Mouse (Mus musculus) adrenal gland, adult 2 months (tissue): ENCODE data around the gene Cdkn1a. TPM values are rescaled to one million over a fixed set of nuclear protein-coding genes. Genes with fewer than 3 reads are reported as not detected.
"Not testable (repeated sequence)": the region's sequence is repeated elsewhere in the genome, so short reads cannot be mapped to it uniquely, and the experiment has no call there.

Experiments used
- DNase-seq: peaks from one replicate; pipeline ENCODE4 v3.0.0; 2021
- polyA plus RNA-seq: library from polyadenylated mRNA; depleted of rRNA; stranded (reverse); fragments of >200 nt; gene quantifications from 2 replicates; pipeline ENCODE4 v1.2.3, GENCODE M21; 2012
- total RNA-seq, 2 experiments: library from RNA; stranded (reverse); gene quantifications; 2 replicates each; pipeline ENCODE4 v1.2.3; 2021

Gene Cdkn1a
- total and polyA plus RNA-seq, 3 experiments = 32.2 to 108 (median 36.4) TPM

DNA sequence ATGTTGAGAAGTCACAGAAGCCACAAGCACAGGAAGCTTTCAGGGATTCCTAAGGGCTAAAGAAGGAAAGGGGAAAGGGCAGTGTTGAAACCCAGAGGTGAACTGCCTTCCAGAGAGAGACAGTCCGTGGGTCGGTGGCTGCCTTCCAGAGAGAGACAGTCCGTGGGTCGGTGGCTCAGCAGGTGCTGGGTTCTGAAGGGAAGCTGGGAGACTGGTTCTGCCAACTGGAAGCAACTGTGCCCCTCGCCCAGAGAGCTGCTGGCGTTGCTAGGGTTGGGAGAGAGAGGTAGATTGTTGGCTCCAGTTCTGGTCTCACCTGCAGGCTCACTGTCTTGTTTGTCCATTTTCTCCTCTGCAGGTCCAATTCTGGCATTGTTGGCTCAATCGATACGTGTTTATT is 32.3 kb upstream of the Cdkn1a start:
- DNase-seq = no peak

DNA sequence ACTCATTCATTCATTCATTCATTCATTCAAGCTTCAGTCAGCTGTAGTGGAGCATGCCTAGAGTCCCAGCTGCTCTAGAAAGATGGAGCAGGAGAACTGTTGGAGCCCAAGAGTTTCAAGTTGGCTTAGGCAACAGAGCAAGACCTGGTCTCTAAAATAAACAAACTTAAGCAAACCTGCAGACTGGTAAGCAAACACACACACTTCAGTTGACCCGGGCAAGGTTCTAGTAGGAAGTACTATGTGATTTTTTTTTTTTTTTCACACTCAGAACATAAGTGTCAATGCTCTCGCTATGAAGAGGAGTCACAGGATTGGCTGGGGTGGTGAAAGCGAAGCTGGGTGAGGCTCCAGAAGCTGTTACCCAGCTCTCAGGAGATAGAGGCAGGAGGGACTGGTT is 31.2 kb upstream of the Cdkn1a start:
- DNase-seq = no peak

GRCm38 (mm10) chr17:29060946-29061345 is 29.8 kb upstream of the Cdkn1a start:
- DNase-seq = no peak

- DNase-seq = no peak
Observed at GRCm38 (mm10) chr17:29062119-29063035, 28.4 kb upstream of the Cdkn1a start.

- DNase-seq = no peak
Observed at GRCm38 (mm10) chr17:29063121-29063987, 27.4 kb upstream of the Cdkn1a start.

DNA sequence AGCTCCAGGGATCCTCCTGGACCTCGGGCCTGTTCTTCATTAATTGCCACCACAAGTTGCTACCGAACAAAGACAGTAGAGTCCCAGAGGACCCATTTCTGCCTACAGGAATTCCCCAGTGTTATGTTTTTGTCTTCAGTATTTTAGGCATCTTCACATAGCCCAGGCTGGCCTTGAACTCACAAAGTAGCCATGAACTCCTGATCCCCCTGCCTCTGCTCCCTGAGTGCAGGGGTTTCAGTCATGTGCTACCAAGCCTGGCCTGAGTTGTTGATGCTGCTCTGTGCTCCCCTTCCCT is 26.8 kb upstream of the Cdkn1a start:
- no peak for DNase-seq

DNA sequence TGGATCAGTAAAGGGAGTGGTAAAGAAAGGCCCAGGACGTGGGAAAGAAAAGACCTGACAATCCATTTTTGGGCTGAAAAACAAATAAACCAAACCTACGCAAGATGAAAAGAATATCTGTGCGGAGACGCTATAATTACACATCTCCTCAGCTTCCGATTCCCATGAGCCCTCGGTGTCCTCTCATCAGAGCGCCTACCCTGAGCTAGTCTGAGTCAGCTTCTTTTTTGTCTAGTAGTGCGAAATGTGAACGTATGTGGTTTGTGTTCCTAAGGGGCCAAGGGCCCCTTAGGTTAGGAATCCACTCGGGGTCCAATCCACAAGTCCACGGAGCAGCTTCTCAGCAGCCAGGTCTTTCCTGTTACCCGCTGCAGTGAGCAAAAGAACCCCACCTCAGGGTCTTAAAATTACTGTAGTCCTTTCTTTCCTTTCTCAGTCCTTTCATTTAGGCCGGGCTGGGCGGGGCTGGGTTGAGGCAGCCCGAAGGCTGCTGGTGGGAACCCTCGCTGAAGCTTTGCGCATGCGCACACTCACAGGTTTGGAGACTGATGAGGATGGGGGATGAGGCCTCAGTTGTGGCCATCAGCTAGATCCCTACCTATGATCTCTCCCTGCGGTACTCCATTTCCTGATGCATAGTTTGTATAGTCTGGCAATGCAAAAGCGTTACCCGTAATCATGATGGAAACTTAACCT is 25.4 kb upstream of the Cdkn1a start:
- no peak for DNase-seq

GRCm38 (mm10) chr17:29065971-29066370 is 24.8 kb upstream of the Cdkn1a start:
- no peak for DNase-seq

DNA sequence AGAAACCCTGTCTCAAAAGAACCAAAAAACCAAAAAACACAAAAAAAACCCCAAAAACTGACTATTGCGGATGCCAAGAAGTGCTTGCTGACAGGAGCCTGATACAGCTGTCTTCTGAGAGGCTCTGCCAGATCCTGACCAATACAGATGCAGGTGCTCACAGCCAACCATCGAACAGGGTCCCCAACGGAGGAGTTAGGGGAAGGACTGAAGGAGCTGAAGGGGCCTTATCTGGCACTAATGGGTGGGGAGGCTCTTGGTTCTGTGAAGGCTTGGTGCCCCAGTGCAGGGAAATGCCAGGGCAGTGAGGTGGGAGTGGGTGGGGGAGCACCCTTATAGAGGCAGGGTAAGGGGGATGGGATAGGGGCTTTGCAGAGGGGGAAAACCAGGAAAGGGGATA is 23.4 kb upstream of the Cdkn1a start:
- not testable (repeated sequence) for DNase-seq

DNA sequence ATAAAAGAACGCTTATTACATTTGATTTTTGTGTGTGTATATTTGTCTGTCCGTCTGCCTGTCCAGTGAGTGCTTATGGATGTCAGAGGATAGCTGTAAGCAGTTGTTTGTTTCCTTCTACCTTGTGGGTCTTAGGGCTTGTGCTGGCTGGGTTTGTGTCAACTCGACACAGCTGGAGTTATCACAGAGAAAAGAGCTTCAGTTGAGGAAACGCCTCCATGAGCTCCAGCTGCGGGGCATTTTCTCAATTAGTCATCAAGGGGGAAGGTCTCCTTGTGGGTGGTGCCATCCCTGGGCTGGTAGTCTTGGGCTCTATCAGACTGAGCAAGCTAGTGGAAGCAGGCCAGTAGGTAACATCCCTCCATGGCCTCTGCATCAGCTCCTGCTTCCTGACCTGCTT is 22.9 kb upstream of the Cdkn1a start:
- DNase-seq = no peak

- DNase-seq = no peak
Observed at GRCm38 (mm10) chr17:29069063-29069462, 21.7 kb upstream of the Cdkn1a start.

DNA sequence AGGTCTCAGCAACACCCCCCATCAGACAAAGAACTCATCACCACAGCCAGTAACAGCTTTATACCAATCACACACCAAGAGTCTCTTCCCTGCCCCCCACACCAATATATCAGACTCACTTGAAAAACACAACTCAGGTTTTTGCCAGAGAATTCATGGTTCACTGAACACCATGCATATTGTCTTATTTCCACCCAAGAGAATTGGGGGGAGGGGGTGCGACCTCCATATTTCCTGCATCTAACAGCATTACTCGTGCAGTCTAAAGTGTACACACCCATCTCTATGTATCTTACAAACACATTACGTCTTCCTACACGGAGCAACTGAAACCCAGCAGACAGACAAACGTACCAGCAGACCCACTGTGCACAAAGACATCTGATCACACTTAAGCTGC is 19.0 kb upstream of the Cdkn1a start:
- DNase-seq = no peak

GRCm38 (mm10) chr17:29072701-29073307 is 18.0 kb upstream of the Cdkn1a start:
- no peak for DNase-seq

- no peak for DNase-seq
Observed at GRCm38 (mm10) chr17:29073313-29073712, 17.5 kb upstream of the Cdkn1a start.

DNA sequence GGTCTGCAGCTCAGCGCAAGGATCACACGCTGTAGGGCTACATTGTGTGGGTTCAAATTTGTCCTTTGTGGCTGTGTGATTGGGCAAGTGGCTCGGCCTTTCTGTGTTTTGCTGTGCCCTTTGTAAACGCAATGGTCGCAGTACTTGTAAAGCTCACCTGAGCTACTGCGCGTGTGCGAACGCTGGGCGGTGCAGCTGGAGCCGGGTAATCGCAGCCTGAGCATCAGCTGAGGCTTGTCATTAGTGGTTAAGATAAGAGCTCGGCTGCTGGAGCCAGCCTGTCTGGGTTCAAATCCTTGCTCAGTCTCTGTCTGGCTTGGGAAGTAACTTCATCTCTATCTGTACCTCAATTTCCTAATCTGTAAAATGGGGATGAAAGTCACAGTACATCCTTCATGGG is 16.7 kb upstream of the Cdkn1a start:
- DNase-seq = no peak

DNA sequence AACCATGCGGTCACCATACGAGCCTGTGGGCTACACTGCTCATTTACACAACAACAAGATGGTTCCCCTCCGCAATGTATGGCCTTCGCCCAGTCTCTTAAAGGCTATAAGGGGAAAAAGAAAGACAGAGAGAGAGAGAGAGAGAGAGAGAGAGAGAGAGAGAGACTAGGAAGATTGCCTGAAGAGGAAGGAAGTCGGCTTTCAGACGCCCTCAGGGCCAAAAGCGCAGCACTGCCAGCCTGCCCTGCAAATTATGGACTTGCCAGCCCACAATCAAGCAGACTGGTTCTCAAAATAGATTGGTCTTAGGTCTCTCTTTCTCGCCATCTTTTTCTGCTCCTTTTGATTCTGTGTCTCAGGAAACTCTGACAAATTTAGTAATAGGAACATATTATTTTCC is 14.5 kb upstream of the Cdkn1a start:
- no peak for DNase-seq

- DNase-seq = peak; percentile 51
Observed at GRCm38 (mm10) chr17:29077786-29078509, 12.8 kb upstream of the Cdkn1a start.

DNA sequence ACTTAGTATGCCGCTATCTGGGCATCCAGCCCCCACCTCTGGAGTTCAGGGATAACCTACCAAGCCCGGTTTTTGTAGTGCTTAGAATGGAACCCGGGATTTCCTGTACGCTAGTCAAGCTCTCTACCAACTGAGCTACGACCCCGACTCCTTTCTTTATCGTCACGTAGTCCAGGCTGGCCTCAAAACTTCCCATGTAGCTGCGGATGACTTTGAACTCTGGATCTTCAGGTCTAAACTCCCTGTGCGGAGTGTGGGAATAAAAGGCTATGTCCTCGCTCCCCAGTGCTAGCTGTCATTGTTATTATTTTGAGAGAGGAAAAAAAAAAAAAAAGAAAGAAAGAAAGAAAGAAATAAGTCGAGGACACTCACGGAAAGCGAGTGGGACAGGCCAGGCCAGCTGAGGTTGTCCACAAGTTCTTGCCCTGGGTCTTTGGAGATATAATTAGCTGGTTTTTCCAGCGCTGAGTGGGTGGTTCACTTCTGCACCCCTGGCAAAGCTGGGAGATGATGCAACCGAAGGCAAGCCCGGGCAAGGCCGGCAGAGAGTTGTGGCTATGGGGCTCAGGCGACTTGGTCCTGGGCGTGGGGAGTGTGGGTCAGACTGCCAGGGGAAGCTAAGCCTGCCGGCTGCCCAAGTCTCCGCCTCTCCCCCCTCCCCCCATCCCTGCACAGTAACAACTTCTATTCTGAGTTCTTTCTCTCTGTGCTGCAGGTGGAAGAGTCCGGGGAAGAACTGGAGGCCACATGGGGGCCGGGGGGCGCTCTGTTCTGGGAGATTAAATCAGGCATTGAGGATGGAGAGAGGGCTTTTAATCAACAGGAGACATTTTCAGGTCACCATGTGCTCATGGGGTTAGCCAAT is 12.0 kb upstream of the Cdkn1a start:
- DNase-seq = peak; percentile 88

- no peak for DNase-seq
Observed at GRCm38 (mm10) chr17:29080758-29081617, 9.8 kb upstream of the Cdkn1a start.
